Mouse (Mus musculus): ENCODE data around the gene C77080. TPM values are rescaled to one million over a fixed set of nuclear protein-coding genes. Genes with fewer than 3 reads are reported as not detected.

Gene C77080
- total and polyA plus RNA-seq, 2 experiments, result 8.9 to 60.7 TPM

DNA sequence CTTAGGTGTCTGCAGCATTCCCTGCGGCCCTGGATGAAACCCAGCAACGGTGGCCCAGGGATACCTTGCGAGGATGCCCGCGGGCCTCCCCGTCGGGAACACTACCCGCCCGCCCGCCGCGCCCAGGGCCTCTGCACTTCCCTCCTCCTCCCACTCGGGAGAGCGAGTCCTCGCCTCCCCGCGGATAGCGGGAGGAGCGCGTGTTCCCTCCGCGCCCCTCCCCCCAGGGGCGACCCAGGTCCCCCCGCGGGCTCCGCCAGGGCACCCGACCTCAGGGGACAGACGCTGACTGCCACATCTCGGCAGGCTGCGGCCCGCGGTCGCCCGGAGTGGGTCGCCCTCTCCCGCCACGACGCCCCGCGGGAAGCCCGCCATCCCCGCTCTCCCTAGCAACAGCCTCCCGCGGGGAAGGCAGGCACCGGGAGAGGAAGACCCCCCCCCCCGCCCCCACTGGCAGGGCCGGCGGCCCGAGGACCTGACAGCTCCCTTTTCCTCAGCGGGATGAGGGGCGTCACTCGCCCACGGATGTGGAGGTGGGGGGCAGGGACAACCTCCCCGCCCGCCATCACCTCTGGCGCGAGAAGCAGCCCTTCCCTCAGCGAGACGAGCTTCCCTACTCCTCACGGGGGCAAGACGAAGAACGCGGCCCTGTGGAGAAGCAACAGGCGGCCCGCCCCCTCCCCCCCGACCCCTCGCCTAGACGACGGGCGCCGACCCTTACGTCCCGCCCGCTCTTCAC, 72.2 kb downstream of the C77080 start:
- under 1% methylated on average over 59 of the region's 74 CpGs for WGBS
- Histone ChIP-seq H3K79me2 (ENCODE audit: control insufficient read depth, insufficient read depth, low read length) (peaks cover 21% of the 10 kb centered on the region; the same call in 1 of the 2 replicates), H3K27me3 (ENCODE audit: control insufficient read depth, insufficient read depth, low read length) (no peaks in the 10 kb centered on the region), H3K4me3 (ENCODE audit: insufficient read depth, low read depth, low read length) (peak overlapping the region; percentile 96), H3K27ac (replicated peaks; ENCODE audit: insufficient read depth, low read depth, low read length) (peak overlapping the region; percentile 50), H3K36me3 (ENCODE audit: control insufficient read depth, insufficient read depth, low read length) (no peaks in the 10 kb centered on the region), H3K4me1 (ENCODE audit: control insufficient read depth, insufficient read depth, low read length) (peaks cover 12% of the 10 kb centered on the region; the same call in 1 of the 2 replicates), H3K9ac (ENCODE audit: low read depth, low read length) (peak overlapping the region; percentile 88)
- DNase-seq (ENCODE audit: extremely low read depth, low read depth, low spot score), result no peak
- TF ChIP-seq POLR2A (IDR thresholded peaks at IDR 0.05; ENCODE audit: extremely low read depth, insufficient read depth, low read length), result no peak
- TF ChIP-seq CTCF (IDR thresholded peaks at IDR 0.05; ENCODE audit: low read depth, low read length), result no peak

DNA sequence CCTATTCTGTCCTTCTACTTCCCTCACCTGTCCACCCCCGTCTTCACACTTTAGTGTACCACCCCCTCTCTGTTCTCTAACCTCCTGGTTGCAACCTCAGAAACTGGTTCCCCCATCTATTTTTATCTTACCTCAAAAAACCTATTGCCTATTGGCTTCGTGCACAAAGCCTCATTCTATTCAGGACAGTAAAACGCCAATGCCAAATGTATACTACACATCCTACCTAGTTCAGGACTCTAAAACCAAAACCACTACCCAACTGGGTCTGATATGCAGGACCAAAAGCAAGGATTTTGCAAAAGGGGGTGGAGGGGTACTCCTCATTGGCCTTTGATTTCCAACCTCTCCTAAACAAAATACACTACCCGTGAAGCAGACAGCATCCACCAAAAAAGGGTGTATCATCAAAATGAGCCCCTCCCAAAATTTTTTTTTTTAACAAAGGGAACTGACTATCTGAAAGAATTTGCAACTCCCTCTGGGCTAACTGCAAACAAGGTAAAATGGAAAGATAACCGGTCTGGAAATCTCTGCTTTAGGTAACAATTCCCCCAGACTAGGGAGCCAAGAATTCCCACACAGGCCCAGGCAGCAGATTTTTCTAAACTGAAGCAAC, 73.1 kb downstream of the C77080 start:
- Histone ChIP-seq H3K9ac (ENCODE audit: low read depth, low read length) (no peak overlapping the region), H3K4me3 (ENCODE audit: insufficient read depth, low read depth, low read length) (no peak overlapping the region), H3K27me3 (ENCODE audit: control insufficient read depth, insufficient read depth, low read length) (no peaks in the 10 kb centered on the region), H3K79me2 (ENCODE audit: control insufficient read depth, insufficient read depth, low read length) (peaks cover 18% of the 10 kb centered on the region; the same call in 1 of the 2 replicates), H3K4me1 (ENCODE audit: control insufficient read depth, insufficient read depth, low read length) (peaks cover 9% of the 10 kb centered on the region; the same call in 1 of the 2 replicates), H3K36me3 (ENCODE audit: control insufficient read depth, insufficient read depth, low read length) (no peaks in the 10 kb centered on the region), H3K27ac (replicated peaks; ENCODE audit: insufficient read depth, low read depth, low read length) (no peak overlapping the region)
- DNase-seq (ENCODE audit: extremely low read depth, low read depth, low spot score), result no peak
- 62% methylated on average over 5 of the region's 5 CpGs for WGBS
- TF ChIP-seq CTCF (IDR thresholded peaks at IDR 0.05; ENCODE audit: low read depth, low read length), result no peak

DNA sequence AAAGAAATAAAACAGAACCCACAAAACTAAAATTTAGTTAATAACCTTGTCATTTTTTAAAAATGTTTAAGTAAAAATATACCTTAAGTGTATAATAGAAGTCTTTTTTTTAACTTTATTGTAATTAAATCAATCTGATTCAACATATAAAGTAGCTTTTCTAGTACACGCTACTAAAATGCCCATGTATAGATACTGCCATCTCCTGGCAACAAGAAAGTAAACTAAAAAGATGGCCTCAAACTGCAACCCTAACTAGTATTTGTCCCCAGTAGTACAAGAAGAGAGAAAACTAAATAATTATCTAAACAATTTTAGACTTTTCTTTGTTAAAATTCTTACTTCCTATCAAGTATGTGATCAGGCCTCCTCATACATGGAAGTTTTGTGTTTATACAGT, 81.6 kb downstream of the C77080 start:
- Histone ChIP-seq H3K4me3 (ENCODE audit: insufficient read depth, low read depth, low read length) (no peak overlapping the region), H3K9ac (ENCODE audit: low read depth, low read length) (no peak overlapping the region), H3K4me1 (ENCODE audit: control insufficient read depth, insufficient read depth, low read length) (no peaks in the 10 kb centered on the region; the same call in 1 of the 2 replicates), H3K79me2 (ENCODE audit: control insufficient read depth, insufficient read depth, low read length) (no peaks in the 10 kb centered on the region), H3K27ac (replicated peaks; ENCODE audit: insufficient read depth, low read depth, low read length) (no peak overlapping the region), H3K27me3 (ENCODE audit: control insufficient read depth, insufficient read depth, low read length) (no peaks in the 10 kb centered on the region), H3K36me3 (ENCODE audit: control insufficient read depth, insufficient read depth, low read length) (peaks cover 38% of the 10 kb centered on the region)
- 76% methylated on average over 1 of the region's 1 CpGs for WGBS
- no peak for TF ChIP-seq CTCF (IDR thresholded peaks at IDR 0.05; ENCODE audit: low read depth, low read length)
- no peak for TF ChIP-seq POLR2A (IDR thresholded peaks at IDR 0.05; ENCODE audit: extremely low read depth, insufficient read depth, low read length)
- DNase-seq (ENCODE audit: extremely low read depth, low read depth, low spot score), result no peak

DNA sequence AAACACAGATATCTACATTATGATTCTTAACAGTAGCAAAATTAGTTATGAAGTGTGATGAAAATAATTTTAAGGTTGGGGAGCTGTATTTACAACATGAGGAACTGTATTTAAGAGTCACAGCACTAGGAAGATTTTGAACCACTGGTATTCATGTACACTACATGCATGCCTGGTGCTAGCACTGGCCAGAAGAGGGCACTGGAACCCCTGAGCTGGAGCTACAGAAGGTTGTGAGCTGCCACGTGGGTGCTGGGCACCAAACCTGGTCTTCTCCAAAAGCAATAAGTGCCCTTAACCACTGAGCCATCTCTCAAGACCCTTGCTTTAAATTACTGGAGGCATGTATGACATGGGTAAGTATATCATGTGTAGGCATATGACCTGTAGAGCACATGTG, 88.7 kb downstream of the C77080 start:
- no peak overlapping the region for H3K27ac ChIP-seq (replicated peaks; ENCODE audit: insufficient read depth, low read depth, low read length)
- H3K4me1 ChIP-seq (ENCODE audit: control insufficient read depth, insufficient read depth, low read length), result no peaks in the 10 kb centered on the region
- H3K79me2 ChIP-seq (ENCODE audit: control insufficient read depth, insufficient read depth, low read length), result no peaks in the 10 kb centered on the region
- H3K27me3 ChIP-seq (ENCODE audit: control insufficient read depth, insufficient read depth, low read length), result no peaks in the 10 kb centered on the region
- peaks cover 44% of the 10 kb centered on the region for H3K36me3 ChIP-seq (ENCODE audit: control insufficient read depth, insufficient read depth, low read length)
- 85% methylated on average over 1 of the region's 1 CpGs for WGBS
- H3K4me3 ChIP-seq (ENCODE audit: insufficient read depth, low read depth, low read length), result no peak overlapping the region
- no peak overlapping the region for H3K9ac ChIP-seq (ENCODE audit: low read depth, low read length)
- DNase-seq (ENCODE audit: extremely low read depth, low read depth, low spot score), result no peak
- TF ChIP-seq CTCF (IDR thresholded peaks at IDR 0.05; ENCODE audit: low read depth, low read length), result peak; percentile 38
- TF ChIP-seq POLR2A (IDR thresholded peaks at IDR 0.05; ENCODE audit: extremely low read depth, insufficient read depth, low read length), result no peak

Other genes starting within 250 kb of the C77080 start
- 35.0 and 46.2 TPM in 2 replicates for gene Rnf19b, start 203.1 kb downstream of the C77080 start, total RNA-seq (2014; rRNA removed)
- gene Rnf19b, start 203.1 kb downstream of the C77080 start, polyA plus RNA-seq (2012; rRNA removed), result 44.0 and 49.1 TPM in 2 replicates
- gene Tmem54, start 155.9 kb downstream of the C77080 start, total RNA-seq (2014; rRNA removed), result 0.13 TPM in 1 of 2 replicates, not detected in the other
- gene Tmem54, start 155.9 kb downstream of the C77080 start, polyA plus RNA-seq (2012; rRNA removed), result 0.37 and 0.65 TPM in 2 replicates
- 0.18 and 0.47 TPM in 2 replicates for gene Hpca, start 139.4 kb downstream of the C77080 start, total RNA-seq (2014; rRNA removed)
- 0.23 and 0.27 TPM in 2 replicates for gene Hpca, start 139.4 kb downstream of the C77080 start, polyA plus RNA-seq (2012; rRNA removed)
- 0.54 and 0.83 TPM in 2 replicates for gene Fndc5, start 124.4 kb downstream of the C77080 start, total RNA-seq (2014; rRNA removed)
- gene Fndc5, start 124.4 kb downstream of the C77080 start, polyA plus RNA-seq (2012; rRNA removed), result 0.17 and 0.87 TPM in 2 replicates
- gene S100pbp, start 71.7 kb downstream of the C77080 start, total RNA-seq (2014; rRNA removed), result 13.4 TPM in 2 replicates
- gene S100pbp, start 71.7 kb downstream of the C77080 start, polyA plus RNA-seq (2012; rRNA removed), result 7.3 and 10.0 TPM in 2 replicates
- 17.2 and 18.5 TPM in 2 replicates for gene Yars, start 71.6 kb downstream of the C77080 start, total RNA-seq (2014; rRNA removed)
- gene Yars, start 71.6 kb downstream of the C77080 start, polyA plus RNA-seq (2012; rRNA removed), result 10.7 and 15.3 TPM in 2 replicates
- not detected in 2 replicates for gene Sync, start 26.2 kb upstream of the C77080 start, total RNA-seq (2014; rRNA removed)
- gene Sync, start 26.2 kb upstream of the C77080 start, polyA plus RNA-seq (2012; rRNA removed), result 0.04 and 0.05 TPM in 2 replicates
- 40.3 and 47.2 TPM in 2 replicates for gene Rbbp4, start 74.0 kb upstream of the C77080 start, total RNA-seq (2014; rRNA removed)
- 15.1 and 17.2 TPM in 2 replicates for gene Rbbp4, start 74.0 kb upstream of the C77080 start, polyA plus RNA-seq (2012; rRNA removed)
- 24.7 and 32.8 TPM in 2 replicates for gene Zbtb8os, start 74.3 kb upstream of the C77080 start, total RNA-seq (2014; rRNA removed)
- gene Zbtb8os, start 74.3 kb upstream of the C77080 start, polyA plus RNA-seq (2012; rRNA removed), result 14.7 and 16.7 TPM in 2 replicates
- gene Zbtb8a, start 116.7 kb upstream of the C77080 start, total RNA-seq (2014; rRNA removed), result 1.3 and 1.7 TPM in 2 replicates
- gene Zbtb8a, start 116.7 kb upstream of the C77080 start, polyA plus RNA-seq (2012; rRNA removed), result 1.6 and 1.7 TPM in 2 replicates
- gene Zbtb8b, start 179.4 kb upstream of the C77080 start, total RNA-seq (2014; rRNA removed), result 0.07 TPM in 1 of 2 replicates, not detected in the other
- gene Zbtb8b, start 179.4 kb upstream of the C77080 start, polyA plus RNA-seq (2012; rRNA removed), result 0.04 TPM in 1 of 2 replicates, not detected in the other
- 22.1 and 26.6 TPM in 2 replicates for gene Bsdc1, start 200.2 kb upstream of the C77080 start, total RNA-seq (2014; rRNA removed)
- 14.5 and 19.3 TPM in 2 replicates for gene Bsdc1, start 200.2 kb upstream of the C77080 start, polyA plus RNA-seq (2012; rRNA removed)
- gene Tssk3, start 229.6 kb upstream of the C77080 start, total RNA-seq (2014; rRNA removed), result not detected in 2 replicates
- not detected in 2 replicates for gene Tssk3, start 229.6 kb upstream of the C77080 start, polyA plus RNA-seq (2012; rRNA removed)
- not detected in 2 replicates for gene Fam229a, start 229.8 kb upstream of the C77080 start, total RNA-seq (2014; rRNA removed)
- 0.38 TPM in 1 of 2 replicates, not detected in the other for gene Fam229a, start 229.8 kb upstream of the C77080 start, polyA plus RNA-seq (2012; rRNA removed)